ENCODE assay signal across 15 mouse cellular contexts in genomic region chr19:55860009-55860743, GRCm38 (mm10).
A peak's percentile ranks its signal among the peaks of the same experiment; 100 is the strongest.
DNase-seq lines count a peak whose midpoint lies in the region; ATAC-seq and TF ChIP-seq lines count a peak whose summit lies in the region.
"Had no signal": no experiment of that assay in that cellular context is flagged by ENCODE, and none has a peak within 500 bp of the region (broad histone marks: within the 10 kb centered on the region; RNA-seq: fewer than 3 reads in every experiment).

No protein-coding gene starts in this region.

- ATAC-seq in heart, embryonic 14.5 days (ENCODE audit: insufficient number of reproducible peaks, insufficient read depth, low FRiP score, low read depth) = peak; percentile 45; the same call in 1 of the 2 replicates
- ATAC-seq in heart, embryonic 11.5 days (replicated peaks; ENCODE audit: insufficient number of reproducible peaks, low FRiP score, low TSS enrichment) = no peak
- ATAC-seq in common myeloid progenitor, adult 5-6 weeks (replicated peaks; ENCODE audit: low read depth, poor library complexity, severe bottlenecking) = peak; percentile 58; the same call in 1 of the 2 replicates
- ATAC-seq in liver, embryonic 14.5 days (ENCODE audit: insufficient read depth) = peak; percentile 44

- no peaks in the 10 kb centered on the region for H3K9me3 ChIP-seq in heart, embryonic 14.5 days (ENCODE audit: control insufficient read depth, low read length)
- no peaks in the 10 kb centered on the region for H3K9me3 ChIP-seq in heart, embryonic 11.5 days (replicated peaks; ENCODE audit: control insufficient read depth, low read length)
- no peaks in the 10 kb centered on the region for H3K9me3 ChIP-seq in liver, embryonic 14.5 days (ENCODE audit: control insufficient read depth, low read length)
- H3K9me3 ChIP-seq: limb, embryonic 10.5 days; neural tube, embryonic 12.5 days had no signal

- H3K4me2 ChIP-seq in heart, embryonic 14.5 days (ENCODE audit: low read length) = no peak overlapping the region
- no peak overlapping the region for H3K4me2 ChIP-seq in heart, embryonic 11.5 days
- no peak overlapping the region for H3K4me2 ChIP-seq in liver, embryonic 14.5 days (ENCODE audit: low read depth)
- H3K4me2 ChIP-seq: neural tube, embryonic 12.5 days had no signal

- 70% methylated on average over 10 of the region's 10 CpGs for WGBS in heart, embryonic 14.5 days
- 65% methylated on average over 10 of the region's 10 CpGs for WGBS in heart, embryonic 11.5 days (ENCODE audit: insufficient replicate concordance)
- 23% methylated on average over 10 of the region's 10 CpGs for WGBS in liver, embryonic 14.5 days (ENCODE audit: insufficient replicate concordance)

- H3K4me3 ChIP-seq in heart, embryonic 14.5 days (ENCODE audit: control insufficient read depth in 1 of 2, insufficient read depth in 1 of 2, low read depth in 1 of 2, low read length in 2 of 2) = no peak overlapping the region
- H3K4me3 ChIP-seq in heart, embryonic 11.5 days (ENCODE audit: low read depth, low read length) = no peak overlapping the region
- H3K4me3 ChIP-seq in liver, embryonic 14.5 days (ENCODE audit: insufficient read depth in 1 of 2, low read depth in 2 of 2, low read length in 2 of 2) = no peak overlapping the region
- H3K4me3 ChIP-seq: limb, embryonic 10.5 days; neural tube, embryonic 12.5 days had no signal

- H3K36me3 ChIP-seq in heart, embryonic 14.5 days (ENCODE audit: control insufficient read depth, insufficient read depth, low read length) = peaks cover 18% of the 10 kb centered on the region
- no peaks in the 10 kb centered on the region for H3K36me3 ChIP-seq in heart, embryonic 11.5 days (ENCODE audit: control insufficient read depth, insufficient read depth, low read length)
- H3K36me3 ChIP-seq in liver, embryonic 14.5 days (replicated peaks; ENCODE audit: control insufficient read depth, insufficient read depth, low read depth) = no peaks in the 10 kb centered on the region
- H3K36me3 ChIP-seq: neural tube, embryonic 12.5 days had no signal

- TF ChIP-seq EP300 in liver, embryonic 14.5 days (IDR thresholded peaks at IDR 0.05; ENCODE audit: low read depth) = peak; percentile 65

- H3K4me1 ChIP-seq in heart, embryonic 14.5 days (ENCODE audit: control insufficient read depth in 2 of 2, insufficient read depth in 2 of 2, low read length in 2 of 2) = peaks cover 18 to 31% of the 10 kb centered on the region in 2 experiments
- peaks cover 22% of the 10 kb centered on the region for H3K4me1 ChIP-seq in heart, embryonic 11.5 days (ENCODE audit: control insufficient read depth, insufficient read depth, low read length)
- peaks cover 36 to 50% of the 10 kb centered on the region in 2 experiments for H3K4me1 ChIP-seq in liver, embryonic 14.5 days (replicated peaks; ENCODE audit: control insufficient read depth in 2 of 2, insufficient read depth in 2 of 2, low read length in 1 of 2)
- H3K4me1 ChIP-seq: neural tube, embryonic 12.5 days had no signal

- no peaks in the 10 kb centered on the region for H3K27me3 ChIP-seq in heart, embryonic 14.5 days (ENCODE audit: control insufficient read depth, insufficient read depth, low read length)
- no peaks in the 10 kb centered on the region for H3K27me3 ChIP-seq in heart, embryonic 11.5 days (ENCODE audit: control insufficient read depth, insufficient read depth, low read length)
- H3K27me3 ChIP-seq in liver, embryonic 14.5 days (ENCODE audit: control insufficient read depth, insufficient read depth, low read length) = no peaks in the 10 kb centered on the region
- H3K27me3 ChIP-seq: neural tube, embryonic 12.5 days had no signal

- H3K27ac ChIP-seq in heart, embryonic 14.5 days (replicated peaks in 1 of 2; ENCODE audit: control insufficient read depth in 1 of 2, insufficient read depth in 1 of 2, low read depth in 2 of 2, low read length in 2 of 2) = no peak overlapping the region
- no peak overlapping the region for H3K27ac ChIP-seq in heart, embryonic 11.5 days (ENCODE audit: low read depth, low read length)
- H3K27ac ChIP-seq in liver, embryonic 14.5 days = 0 out of 2 replicates have a peak overlapping the region, but pooled peaks have one; percentile 14
- H3K27ac ChIP-seq: limb, embryonic 10.5 days; neural tube, embryonic 12.5 days had no signal

- no peak for TF ChIP-seq CTCF in liver, embryonic 14.5 days (IDR thresholded peaks at IDR 0.05; ENCODE audit: low read depth)

- H3K9ac ChIP-seq in heart, embryonic 14.5 days (ENCODE audit: low read length) = no peak overlapping the region
- H3K9ac ChIP-seq in heart, embryonic 11.5 days (ENCODE audit: low read depth, low read length) = no peak overlapping the region
- no peak overlapping the region; the same call in 1 of the 2 replicates for H3K9ac ChIP-seq in liver, embryonic 14.5 days (replicated peaks)
- H3K9ac ChIP-seq: neural tube, embryonic 12.5 days had no signal

- peak; percentile 63 for DNase-seq in A20 (ENCODE audit: low read depth, low spot score)
- peak in 2 of 3 experiments; percentile 40 to 46 for DNase-seq in liver, embryonic 14.5 days (ENCODE audit: low read depth in 3 of 3, low spot score in 3 of 3)
- DNase-seq in frontal cortex, adult 2 months (ENCODE audit: extremely low spot score in 1 of 2, low spot score in 1 of 2) = no peak
- DNase-seq in layer of hippocampus, adult 18-20 months (ENCODE audit: low spot score in 2 of 2) = no peak
- DNase-seq in spleen, postnatal 10 days (ENCODE audit: low spot score in 2 of 2) = no peak
- DNase-seq: cerebellum, adult 9-11 months; gastrocnemius, postnatal 36 days; heart, postnatal 14 days; kidney, postnatal 14 days; thymus, adult 2 months had no signal

Comparison
In these comparisons a context has a peak if more than half of its experiments do, and no peak if none do; other contexts are left out.
1. DNase-seq: peak in A20 (single experiment) and liver, embryonic 14.5 days (2 of 3); none in frontal cortex, adult 2 months (0 of 2), layer of hippocampus, adult 18-20 months (0 of 2) and spleen, postnatal 10 days (0 of 2).